Comparison of ENCODE assay signal across 22 mouse cellular contexts in the genomic region with DNA sequence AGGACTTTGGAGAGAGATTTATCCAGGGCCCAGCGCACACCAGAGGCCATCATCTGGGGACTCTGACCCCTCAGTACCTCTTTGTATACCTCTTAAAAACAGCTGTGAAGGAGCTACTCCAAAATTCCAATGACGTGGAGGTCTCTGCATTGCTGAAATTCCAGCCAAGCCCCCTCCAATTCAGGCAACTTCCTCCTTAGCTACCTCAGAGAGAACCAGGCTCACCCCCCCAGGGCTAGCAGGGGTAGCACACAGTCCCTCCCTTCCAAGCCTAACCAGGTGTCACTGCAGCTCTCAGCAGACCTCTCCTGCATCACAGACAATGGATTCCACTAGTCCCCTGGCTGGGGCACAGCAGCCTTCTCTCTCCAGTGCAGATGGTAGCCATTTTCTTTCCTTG. TPM values are rescaled to one million over a fixed set of nuclear protein-coding genes. Genes with fewer than 3 reads are reported as not detected.
"Had no signal": no experiment of that assay in that cellular context is flagged by ENCODE, and none has a peak within 500 bp of the region (broad histone marks: within the 10 kb centered on the region; RNA-seq: fewer than 3 reads in every experiment).

No protein-coding gene starts in this region.

- ATAC-seq: liver, embryonic 12.5 days; midbrain, embryonic 13.5 days; midbrain, embryonic 16.5 days had no signal

- H3K9me3 ChIP-seq: limb, embryonic 13.5 days; liver, embryonic 12.5 days; liver, embryonic 15.5 days; lung, embryonic 15.5 days; midbrain, embryonic 10.5 days; midbrain, embryonic 13.5 days; neural tube, embryonic 13.5 days; stomach, embryonic 15.5 days had no signal

- H3K36me3 ChIP-seq: limb, embryonic 13.5 days; liver, embryonic 12.5 days; liver, embryonic 15.5 days; lung, embryonic 15.5 days; midbrain, embryonic 10.5 days; midbrain, embryonic 13.5 days; neural tube, embryonic 13.5 days; stomach, embryonic 15.5 days had no signal

- DNase-seq: kidney, adult 2 months; kidney, postnatal 25 days; layer of hippocampus, adult 9-11 months; liver; lung, adult 18-20 months; lung, postnatal 14 days; spleen, adult 18-20 months; thymus, adult 18-20 months; thymus, postnatal 36 days had no signal

- H3K4me3 ChIP-seq: layer of hippocampus, adult 2 months; limb, embryonic 13.5 days; liver, embryonic 12.5 days; liver, embryonic 15.5 days; lung, embryonic 15.5 days; midbrain, embryonic 10.5 days; midbrain, embryonic 13.5 days; myocyte; neural tube, embryonic 13.5 days; stomach, embryonic 15.5 days had no signal

- H3K9ac ChIP-seq: limb, embryonic 13.5 days; liver, embryonic 12.5 days; liver, embryonic 15.5 days; lung, embryonic 15.5 days; midbrain, embryonic 13.5 days; neural tube, embryonic 13.5 days; stomach, embryonic 15.5 days had no signal

- H3K27ac ChIP-seq: kidney, postnatal 0 days; layer of hippocampus, adult 2 months; limb, embryonic 13.5 days; liver, embryonic 12.5 days; liver, embryonic 15.5 days; lung, embryonic 15.5 days; macrophage; midbrain, embryonic 10.5 days; midbrain, embryonic 13.5 days; neural tube, embryonic 13.5 days; stomach, embryonic 15.5 days had no signal

- H3K4me2 ChIP-seq: limb, embryonic 13.5 days; liver, embryonic 12.5 days; liver, embryonic 15.5 days; lung, embryonic 15.5 days; midbrain, embryonic 13.5 days; neural tube, embryonic 13.5 days; stomach, embryonic 15.5 days had no signal

RNA-seq across cellular contexts. Expression of gene Pdzd2, which starts 4.5 kb away (rescaled TPM):
- polyA plus RNA-seq: macrophage had no signal
